Mouse (Mus musculus) kidney, postnatal 0 days (tissue): ENCODE data around the gene Ndufv3. TPM values are rescaled to one million over a fixed set of nuclear protein-coding genes. Genes with fewer than 3 reads are reported as not detected.

Experiments
- ATAC-seq: fragments of 200-750 bp; cut with Nextera tagmentation; replicated peaks from 2 replicates; pipeline ENCODE4 v1.8.0; 2017; ENCODE audit warnings: low read depth, moderate number of reproducible peaks, moderate TSS enrichment, moderate library complexity; ENCODE audit not compliant: low FRiP score
- DNase-seq: peaks from one replicate; pipeline ENCODE4 v3.0.0-alpha.2; 2016; ENCODE audit warnings: low spot score
- H3K27ac ChIP-seq: fragments of 300-500 bp; sonication (generic); 2 replicates; pipeline ENCODE4 v1.5.1; 2014; ENCODE audit warnings: mild to moderate bottlenecking
- H3K27me3 ChIP-seq: fragments of 300-500 bp; sonication (generic); 2 replicates; pipeline ENCODE4 v1.6.1; 2014; ENCODE audit warnings: low read length, mixed read lengths; ENCODE audit not compliant: insufficient read depth
- H3K36me3 ChIP-seq: fragments of 300-500 bp; sonication (generic); 2 replicates; pipeline ENCODE4 v1.6.1; 2014; ENCODE audit warnings: low read length, mixed read lengths; ENCODE audit not compliant: insufficient read depth
- H3K4me1 ChIP-seq: fragments of 300-500 bp; sonication (generic); replicated peaks from 2 replicates; pipeline ENCODE4 v1.6.1; 2014; ENCODE audit warnings: antibody characterized with exemption, low read length, mixed read lengths; ENCODE audit not compliant: insufficient read depth
- H3K4me2 ChIP-seq: fragments of 300-500 bp; sonication (generic); 2 replicates; pipeline ENCODE4 v1.6.1; 2014; ENCODE audit warnings: mild to moderate bottlenecking, low read length, moderate library complexity, mixed read lengths
- H3K4me3 ChIP-seq: fragments of 300-500 bp; sonication (generic); replicated peaks from 2 replicates; pipeline ENCODE4 v1.5.1; 2014; ENCODE audit warnings: low read depth, low read length
- H3K9ac ChIP-seq: fragments of 300-500 bp; sonication (generic); 2 replicates; pipeline ENCODE4 v1.6.1; 2014; ENCODE audit warnings: low read depth, low read length
- H3K9me3 ChIP-seq: fragments of 300-500 bp; sonication (generic); replicated peaks from 2 replicates; pipeline ENCODE4 v1.6.1; 2016; ENCODE audit warnings: low read length, inconsistent platforms, mixed read lengths
- CTCF ChIP-seq: IDR thresholded peaks from 2 replicates; pipeline ENCODE4 v1.5.1; 2016; ENCODE audit warnings: antibody characterized with exemption, low read depth, mild to moderate bottlenecking, moderate library complexity
- WGBS: fragments of 180-500 bp; shearing (Covaris S2); extraction: QIAGEN DNeasy Blood & Tissue Kit; methylation state at CpG from one replicate; pipeline ENCODE4 v1.1.7; 2014; 5-methylcytosine and 5-hydroxymethylcytosine counted together
- polyA plus RNA-seq: library from polyadenylated mRNA; unstranded; fragments of >200 nt; fragmentation: Nextera tagmentation; extraction: Ambion mirVana; gene quantifications from 2 replicates; pipeline ENCODE4 v1.2.1, GENCODE M21; 2015

The Ndufv3 gene
- polyA plus RNA-seq, 1 experiment from 2014 or later: 364 TPM

- Histone ChIP-seq H3K36me3 (peaks cover 12% of the 10 kb centered on the region; the same call in 1 of the 2 replicates), H3K27ac (peak overlapping the region; percentile 81), H3K27me3 (no peaks in the 10 kb centered on the region), H3K9ac (no peak overlapping the region), H3K4me2 (no peak overlapping the region), H3K4me3 (no peak overlapping the region), H3K4me1 (0 out of 2 replicates have a peak, but pooled peaks cover 8% of the 10 kb centered on the region), H3K9me3 (no peaks in the 10 kb centered on the region)
- peak; percentile 83 for ATAC-seq
- 31% methylated on average over 4 of the region's 4 CpGs for WGBS
- DNase-seq: no peak
- no peak for TF ChIP-seq CTCF
These were observed 15.4 kb downstream of the Ndufv3 start for GRCm38 (mm10) chr17:31535358-31535757.

GRCm38 (mm10) chr17:31535871-31536629, 16.1 kb downstream of the Ndufv3 start:
- peak; percentile 30; the same call in 1 of the 2 replicates for ATAC-seq
- H3K9ac ChIP-seq: no peak overlapping the region
- DNase-seq: peak; percentile 78
- 28% methylated on average over 8 of the region's 8 CpGs for WGBS
- H3K4me2 ChIP-seq: peak overlapping the region; percentile 13; the same call in 1 of the 2 replicates
- 0 out of 2 replicates have a peak, but pooled peaks cover 8% of the 10 kb centered on the region for H3K4me1 ChIP-seq
- no peaks in the 10 kb centered on the region for H3K27me3 ChIP-seq
- H3K36me3 ChIP-seq: peaks cover 6% of the 10 kb centered on the region; the same call in 1 of the 2 replicates
- H3K9me3 ChIP-seq: no peaks in the 10 kb centered on the region
- no peak for TF ChIP-seq CTCF
- peak overlapping the region; percentile 81 for H3K27ac ChIP-seq
- H3K4me3 ChIP-seq: no peak overlapping the region

GRCm38 (mm10) chr17:31540101-31540500, 20.2 kb downstream of the Ndufv3 start:
- Histone ChIP-seq H3K4me3 (no peak overlapping the region), H3K36me3 (no peaks in the 10 kb centered on the region), H3K27me3 (no peaks in the 10 kb centered on the region), H3K4me2 (no peak overlapping the region), H3K9me3 (no peaks in the 10 kb centered on the region), H3K9ac (no peak overlapping the region), H3K27ac (no peak overlapping the region), H3K4me1 (0 out of 2 replicates have a peak, but pooled peaks cover 8% of the 10 kb centered on the region)
- WGBS: 42% methylated on average over 3 of the region's 3 CpGs
- no peak for TF ChIP-seq CTCF
- DNase-seq (no peak), ATAC-seq (no peak)

DNA sequence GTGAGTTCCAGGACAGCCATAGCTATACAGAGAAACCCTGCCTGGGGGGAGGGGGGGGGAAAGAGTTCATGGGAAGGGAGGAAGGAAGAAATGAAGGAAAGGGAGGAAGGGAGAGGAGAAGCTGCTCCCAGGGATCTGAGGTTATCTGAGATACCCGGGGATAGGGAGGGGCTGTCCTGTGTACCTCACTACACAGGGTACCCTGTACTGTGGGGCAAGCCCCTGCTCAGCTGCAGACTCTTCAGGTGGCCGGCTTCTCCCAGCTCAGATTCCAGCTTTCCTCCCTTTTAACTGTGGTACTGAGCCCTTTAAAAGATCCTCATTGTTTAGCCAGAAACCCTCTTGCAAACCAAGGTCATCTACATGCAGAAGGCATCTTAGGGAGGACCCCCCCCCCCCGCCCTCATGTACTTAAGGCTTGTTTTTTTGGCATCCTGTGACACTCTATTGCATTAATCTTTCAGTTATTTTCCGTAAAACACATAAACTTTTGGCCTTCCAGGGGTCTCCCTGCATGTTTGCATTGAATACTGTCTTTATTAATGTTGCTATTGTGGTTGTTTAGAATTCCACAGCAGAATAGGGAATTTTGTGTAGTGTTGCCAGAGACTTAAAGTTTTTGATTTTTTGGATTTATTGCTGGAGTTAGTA, 21.0 kb downstream of the Ndufv3 start:
- peak overlapping the region; percentile 71; the same call in 1 of the 2 replicates for H3K27ac ChIP-seq
- TF ChIP-seq CTCF: no peak
- no peak overlapping the region for H3K4me2 ChIP-seq
- H3K9ac ChIP-seq: no peak overlapping the region
- no peaks in the 10 kb centered on the region for H3K36me3 ChIP-seq
- no peak for DNase-seq
- no peaks in the 10 kb centered on the region for H3K9me3 ChIP-seq
- H3K27me3 ChIP-seq: no peaks in the 10 kb centered on the region
- 0 out of 2 replicates have a peak, but pooled peaks cover 2% of the 10 kb centered on the region for H3K4me1 ChIP-seq
- H3K4me3 ChIP-seq: no peak overlapping the region
- ATAC-seq: no peak
- WGBS: 27% methylated on average over 4 of the region's 4 CpGs

GRCm38 (mm10) chr17:31541460-31541831, 21.5 kb downstream of the Ndufv3 start:
- H3K36me3 ChIP-seq: no peaks in the 10 kb centered on the region
- H3K9me3 ChIP-seq: no peaks in the 10 kb centered on the region
- WGBS: 34% methylated on average over 6 of the region's 6 CpGs
- no peak for TF ChIP-seq CTCF
- ATAC-seq: no peak
- H3K4me2 ChIP-seq: no peak overlapping the region
- peak; percentile 75 for DNase-seq
- H3K27me3 ChIP-seq: no peaks in the 10 kb centered on the region
- peak overlapping the region; percentile 68; the same call in 1 of the 2 replicates for H3K27ac ChIP-seq
- H3K9ac ChIP-seq: no peak overlapping the region
- no peak overlapping the region for H3K4me3 ChIP-seq
- no peaks in the 10 kb centered on the region for H3K4me1 ChIP-seq

DNA sequence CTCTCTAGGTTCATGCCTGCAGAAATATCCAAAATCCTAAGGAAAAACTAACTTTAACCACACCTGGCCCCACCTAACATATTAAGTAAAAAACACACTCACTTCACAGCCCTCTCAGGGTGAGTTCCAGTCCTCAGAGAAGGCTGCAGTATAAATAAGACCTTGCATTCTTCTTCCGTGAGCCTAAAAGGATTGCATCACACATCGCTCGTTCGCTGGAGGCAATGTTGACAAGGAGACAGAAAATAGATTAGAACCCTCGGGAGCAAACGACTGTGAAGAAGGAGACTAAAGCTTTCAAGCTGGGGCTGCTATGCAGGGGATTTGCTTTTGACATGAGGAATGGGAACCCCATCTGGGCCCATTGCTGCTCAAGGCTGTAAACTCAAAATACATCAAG, 23.7 kb downstream of the Ndufv3 start:
- 43% methylated on average over 6 of the region's 6 CpGs for WGBS
- H3K4me2 ChIP-seq: no peak overlapping the region
- no peaks in the 10 kb centered on the region for H3K36me3 ChIP-seq
- no peak overlapping the region for H3K9ac ChIP-seq
- no peak overlapping the region for H3K4me3 ChIP-seq
- TF ChIP-seq CTCF: no peak
- H3K4me1 ChIP-seq: no peaks in the 10 kb centered on the region
- no peaks in the 10 kb centered on the region for H3K27me3 ChIP-seq
- H3K27ac ChIP-seq: no peak overlapping the region
- no peak for DNase-seq
- no peak for ATAC-seq
- H3K9me3 ChIP-seq: no peaks in the 10 kb centered on the region
